Mouse (Mus musculus): Measurements from ENCODE around the gene Tgfb2. TPM values are rescaled to one million over a fixed set of nuclear protein-coding genes. Genes with fewer than 3 reads are reported as not detected.

Gene Tgfb2
- 10 to 100 TPM; 28.4 to 38.7 TPM for total RNA-seq (2021)
- long read RNA-seq, experiment 1, full-length matches to known transcripts: 24 of 30 reads
- long read RNA-seq, experiment 1, partial matches to known transcripts: 3 of 30 reads
- long read RNA-seq, experiment 1, other reads (novel, unspliced or antisense): 3 of 30 reads
- long read RNA-seq, experiment 2, full-length matches to known transcripts: 14 of 22 reads
- long read RNA-seq, experiment 2, partial matches to known transcripts: 2 of 22 reads
- long read RNA-seq, experiment 2, other reads (novel, unspliced or antisense): 6 of 22 reads

DNA sequence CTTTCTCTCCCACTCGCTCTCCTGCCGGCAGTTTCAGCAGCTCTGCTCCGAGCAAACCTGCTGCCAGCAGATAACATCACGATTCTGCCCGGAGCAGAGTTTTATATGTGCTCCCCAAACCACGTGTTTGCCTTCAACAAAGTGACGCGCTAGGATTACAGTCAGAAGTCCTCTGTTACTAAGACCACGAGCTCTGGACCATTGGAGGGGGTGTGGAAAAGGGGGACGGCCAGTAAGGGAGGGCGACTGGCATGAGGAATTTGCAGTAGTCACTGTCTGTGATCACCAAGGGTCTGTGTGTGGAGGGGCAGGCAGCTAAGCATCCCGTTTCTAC, at the start of gene Tgfb2:
Gene Tgfb2 (minus strand): TSS at position 75 of the 334 bp plus-strand sequence.
- DNase-seq: peak; percentile 46

DNA sequence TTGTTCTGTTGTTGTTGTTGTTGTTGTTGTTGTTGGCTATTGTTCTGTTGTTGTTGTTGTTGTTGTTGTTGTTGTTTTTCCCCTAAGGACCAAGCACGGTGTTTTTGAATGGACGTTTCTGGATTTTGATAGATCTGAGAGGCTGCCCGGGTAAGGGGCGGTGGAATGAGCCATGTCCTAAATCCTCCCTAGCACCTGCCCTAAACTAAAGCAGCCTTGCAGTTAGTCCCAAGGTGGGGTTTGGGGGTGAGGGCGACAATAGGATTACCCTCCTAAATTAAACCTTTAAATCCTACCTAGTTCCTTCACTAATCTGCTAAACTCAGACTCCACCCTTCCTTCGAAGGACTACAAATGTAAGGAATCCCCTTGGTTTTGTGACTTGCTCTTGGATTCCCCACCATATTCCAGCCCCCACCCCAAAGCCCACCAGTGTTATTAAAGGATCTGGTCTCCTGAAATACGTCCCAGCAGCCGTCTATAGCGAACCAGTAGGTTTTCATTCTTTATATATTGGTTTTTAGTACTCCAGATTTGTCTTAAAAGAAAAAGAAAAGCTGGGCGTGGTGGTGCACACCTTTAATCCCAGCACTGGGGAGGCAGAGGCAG, 44.0 kb upstream of the Tgfb2 start:
- no peak for DNase-seq

DNA sequence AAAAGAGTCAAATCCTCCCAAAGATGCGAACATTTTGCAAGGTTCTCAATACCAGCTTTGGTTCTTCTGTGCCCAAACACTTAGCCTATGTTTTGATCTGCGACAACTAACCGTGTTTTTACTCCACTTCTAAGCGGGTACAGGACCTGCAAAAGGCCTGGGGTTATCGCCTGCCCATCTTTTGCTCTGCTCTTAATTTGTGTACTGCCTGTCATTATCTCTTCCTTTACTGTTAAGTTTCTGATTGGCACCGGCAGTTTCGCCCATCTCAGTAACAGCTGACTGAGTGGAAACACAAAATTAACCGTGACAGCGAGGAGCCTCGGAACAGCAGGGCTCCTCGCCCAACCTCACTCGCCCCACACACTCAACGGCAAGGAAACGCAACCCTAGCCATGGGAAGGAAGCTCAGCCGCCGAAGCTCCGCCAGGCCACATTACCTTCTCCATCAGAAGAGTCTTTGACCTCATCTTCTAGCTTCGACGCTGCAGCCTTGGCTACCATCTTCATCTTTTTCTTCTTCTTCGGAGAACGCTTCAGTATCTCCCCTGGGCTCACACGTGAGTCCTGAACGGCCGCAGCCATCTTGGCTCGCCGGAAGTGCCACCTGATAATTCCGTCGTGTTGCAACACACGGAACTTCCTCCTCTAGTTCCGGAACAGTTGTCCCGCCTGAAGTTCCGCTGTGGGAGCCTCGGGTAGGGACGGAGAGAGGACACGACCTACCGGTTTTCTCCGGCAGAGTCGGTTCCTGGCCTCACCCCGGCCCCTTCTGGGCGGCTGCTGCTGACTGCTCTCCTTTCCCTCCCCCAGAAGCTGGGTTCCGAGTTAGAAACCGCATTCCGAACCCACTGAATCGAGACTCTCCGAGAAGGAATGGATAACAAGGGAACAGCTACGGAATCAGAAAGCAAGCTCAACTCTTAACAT, 43.2 kb upstream of the Tgfb2 start, which contains the start of gene Rrp15:
Gene Rrp15 (minus strand): TSS at position 635 of the 930 bp plus-strand sequence.
- DNase-seq: peak; percentile 81

DNA sequence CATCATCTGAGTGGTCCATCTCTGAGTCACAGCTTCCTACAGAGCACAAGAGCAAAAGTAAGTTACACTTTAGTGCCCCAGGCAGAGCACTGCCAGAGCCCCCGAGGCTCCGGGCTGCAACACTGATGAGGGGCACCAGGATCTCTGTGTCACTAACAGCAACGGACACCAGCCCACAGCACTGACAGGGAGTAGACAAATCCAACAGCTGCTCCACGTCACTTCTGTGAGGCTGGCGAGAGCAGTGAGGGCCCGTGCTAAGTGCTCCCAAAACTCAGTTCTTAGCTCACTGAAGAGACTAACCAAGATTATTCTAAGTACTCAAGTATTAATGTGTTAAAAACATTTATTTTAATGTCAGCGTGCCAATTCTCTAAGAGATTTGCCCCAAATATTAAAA, 34.0 kb upstream of the Tgfb2 start:
- no peak for DNase-seq

DNA sequence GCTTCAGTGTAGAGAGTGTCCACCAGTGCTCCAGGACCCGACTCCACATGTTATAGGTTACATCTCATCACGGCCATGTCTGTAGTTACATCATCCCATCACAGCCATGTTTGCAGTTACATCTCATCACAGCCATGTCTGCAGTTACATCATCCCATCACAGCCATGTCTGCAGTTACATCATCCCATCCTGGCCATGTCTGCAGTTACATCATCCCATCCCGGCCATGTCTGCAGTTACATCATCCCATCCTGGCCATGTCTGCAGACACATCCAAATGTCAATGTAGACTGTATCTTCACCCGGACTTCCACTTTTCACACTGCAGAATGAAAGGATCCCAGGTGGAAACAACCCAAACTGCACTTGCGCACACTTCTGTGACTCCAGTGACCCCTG, 29.7 kb upstream of the Tgfb2 start:
- no peak for DNase-seq

DNA sequence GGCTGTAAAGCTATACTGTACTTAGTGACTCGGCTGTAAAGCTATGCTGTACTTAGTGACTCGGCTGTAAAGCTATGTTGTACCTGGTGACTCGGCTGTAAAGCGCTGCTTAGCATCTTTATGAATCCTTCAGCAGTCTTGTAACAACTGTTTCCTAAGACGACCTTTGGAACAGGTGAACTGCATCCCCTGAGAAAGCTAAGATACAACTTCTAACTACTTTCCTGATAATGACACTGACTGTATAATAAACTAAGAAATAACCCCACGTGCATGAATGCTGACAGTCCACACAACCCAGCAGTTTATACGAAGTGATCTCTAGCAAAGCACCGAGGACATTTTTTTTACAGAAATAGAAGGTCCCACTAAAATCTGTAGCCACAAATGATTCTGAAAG, 27.3 kb upstream of the Tgfb2 start:
- no peak for DNase-seq

DNA sequence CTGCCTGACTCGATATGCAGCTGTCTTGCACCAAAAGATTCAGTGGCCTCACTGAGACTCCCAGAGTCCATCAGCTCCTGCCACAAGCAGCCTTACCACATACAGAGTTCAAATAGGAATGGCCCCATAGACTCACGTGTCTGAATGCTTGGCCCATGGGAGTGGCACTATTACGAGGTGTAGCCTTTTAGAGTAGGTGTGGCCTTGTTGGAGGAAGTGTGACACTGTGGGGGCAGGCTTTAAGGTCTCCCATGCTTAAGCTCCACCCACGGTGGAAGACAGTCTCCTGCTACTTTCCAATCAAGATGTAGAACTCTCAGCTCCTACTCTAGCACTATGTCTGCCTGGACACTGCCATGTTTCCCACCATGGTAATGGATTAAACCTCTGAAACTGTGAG, 23.0 kb upstream of the Tgfb2 start:
- no peak for DNase-seq

DNA sequence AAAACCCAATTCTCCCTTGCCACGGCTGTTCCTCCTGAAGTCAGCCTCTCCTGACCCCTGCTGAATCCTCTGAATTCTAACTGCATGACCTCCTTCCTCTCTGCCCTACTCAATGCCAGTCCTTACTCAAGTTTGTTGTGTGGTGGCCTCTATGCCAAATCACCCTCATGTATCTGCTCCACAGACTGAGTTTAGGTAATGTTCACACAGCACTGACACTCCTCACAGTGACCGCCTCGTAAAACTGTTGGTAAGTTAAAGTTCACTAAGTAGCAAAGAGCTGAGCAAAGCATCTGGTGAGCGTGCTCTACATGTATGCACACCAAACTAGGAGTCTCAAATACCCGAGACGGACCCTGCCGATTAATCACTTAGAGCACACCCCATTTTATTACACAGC, 20.3 kb upstream of the Tgfb2 start:
- no peak for DNase-seq

DNA sequence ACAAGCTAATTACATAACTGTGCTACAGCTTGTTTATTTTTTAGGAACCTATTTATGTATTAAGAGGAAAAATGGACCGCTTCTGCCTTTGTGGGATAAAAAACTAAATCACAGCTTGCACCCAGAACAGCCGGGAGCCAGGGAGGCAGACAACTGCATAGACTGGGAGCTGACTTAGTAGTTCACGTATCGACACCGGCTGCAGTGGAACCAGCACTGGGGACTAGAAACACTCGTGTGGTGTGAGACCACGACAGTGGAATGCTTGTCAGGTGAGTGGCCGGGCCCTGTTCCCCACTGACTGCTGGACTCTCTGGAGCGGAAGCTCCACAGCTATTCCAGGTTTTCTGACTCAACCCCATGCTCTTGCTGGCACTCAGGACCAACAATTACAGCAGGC, 16.5 kb upstream of the Tgfb2 start:
- DNase-seq: no peak

DNA sequence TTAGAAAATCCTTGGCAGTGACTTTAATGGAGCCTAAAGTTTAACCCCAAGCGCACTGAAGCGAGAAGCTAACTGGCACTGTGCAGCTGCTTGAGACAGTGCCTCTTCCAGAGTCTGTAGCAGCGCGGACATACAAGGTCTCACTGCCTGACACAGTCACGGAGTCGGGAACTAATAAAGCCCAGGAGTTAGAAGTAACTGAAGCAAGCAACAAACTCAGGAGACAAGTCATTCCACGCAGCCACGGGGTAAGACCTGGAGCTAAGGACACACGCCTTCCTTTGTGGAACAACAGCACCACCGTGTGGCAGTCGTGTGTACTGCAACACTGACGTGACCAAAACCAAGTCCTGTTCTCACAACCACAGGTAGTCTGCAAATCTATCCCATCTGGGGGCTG, 16.1 kb upstream of the Tgfb2 start:
- DNase-seq: peak; percentile 91

DNA sequence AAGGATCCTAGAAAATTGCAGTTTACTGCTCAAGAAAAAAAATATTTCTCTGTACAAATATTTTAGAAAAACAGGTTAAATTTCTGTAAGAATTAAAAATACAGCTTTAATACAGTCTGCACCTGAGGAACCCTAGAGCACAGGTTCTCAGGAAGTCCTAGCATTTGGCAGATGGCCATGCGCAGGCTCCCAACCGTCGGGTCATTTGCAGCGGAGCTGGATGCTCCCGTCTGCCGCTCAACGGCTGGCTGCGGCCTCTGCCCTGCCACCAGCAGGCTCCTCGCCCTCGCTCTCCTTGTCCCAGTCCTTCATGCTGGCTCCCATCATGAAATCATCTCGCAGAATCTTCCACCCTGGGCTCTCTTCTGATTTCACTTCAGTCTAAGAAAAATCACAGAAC, 15.4 kb upstream of the Tgfb2 start:
- no peak for DNase-seq

DNA sequence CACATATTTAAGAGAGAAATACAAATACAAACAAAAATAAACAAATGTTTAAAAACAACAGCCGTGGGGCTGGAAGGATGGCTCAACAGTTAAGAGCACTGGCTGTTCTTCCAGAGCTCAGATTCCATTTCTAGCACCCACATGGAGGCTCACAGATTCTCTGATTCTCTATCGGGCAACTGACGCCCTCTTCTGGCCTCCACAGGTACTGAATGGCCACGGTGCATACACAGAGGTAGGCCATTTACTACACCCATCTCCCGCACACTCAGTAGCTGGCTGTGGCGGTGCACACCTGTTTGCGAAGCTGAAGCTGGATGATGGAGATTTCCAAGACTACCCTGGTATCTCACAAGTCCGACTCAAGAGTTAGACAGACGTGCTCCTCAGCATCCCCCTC, 13.9 kb upstream of the Tgfb2 start:
- DNase-seq: no peak

DNA sequence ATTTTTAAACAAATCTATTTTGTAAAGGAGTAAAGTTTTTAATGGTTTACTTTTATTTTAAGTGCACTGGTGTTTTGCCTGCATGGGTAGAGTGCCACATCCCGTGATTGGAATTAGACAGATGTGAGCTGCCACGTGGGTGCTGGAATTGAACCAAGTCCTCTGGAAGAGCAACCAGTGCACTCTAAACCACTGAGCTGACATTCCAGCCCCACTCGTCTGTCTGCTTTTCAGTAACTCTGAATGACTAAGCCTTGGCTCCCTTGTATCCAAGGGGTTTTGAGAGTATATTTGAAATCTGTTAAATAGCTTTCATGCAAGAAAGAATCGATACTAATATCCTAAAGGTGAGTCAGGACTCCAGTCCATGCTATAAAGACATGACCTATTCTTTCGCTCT, 13.1 kb upstream of the Tgfb2 start:
- DNase-seq: no peak

DNA sequence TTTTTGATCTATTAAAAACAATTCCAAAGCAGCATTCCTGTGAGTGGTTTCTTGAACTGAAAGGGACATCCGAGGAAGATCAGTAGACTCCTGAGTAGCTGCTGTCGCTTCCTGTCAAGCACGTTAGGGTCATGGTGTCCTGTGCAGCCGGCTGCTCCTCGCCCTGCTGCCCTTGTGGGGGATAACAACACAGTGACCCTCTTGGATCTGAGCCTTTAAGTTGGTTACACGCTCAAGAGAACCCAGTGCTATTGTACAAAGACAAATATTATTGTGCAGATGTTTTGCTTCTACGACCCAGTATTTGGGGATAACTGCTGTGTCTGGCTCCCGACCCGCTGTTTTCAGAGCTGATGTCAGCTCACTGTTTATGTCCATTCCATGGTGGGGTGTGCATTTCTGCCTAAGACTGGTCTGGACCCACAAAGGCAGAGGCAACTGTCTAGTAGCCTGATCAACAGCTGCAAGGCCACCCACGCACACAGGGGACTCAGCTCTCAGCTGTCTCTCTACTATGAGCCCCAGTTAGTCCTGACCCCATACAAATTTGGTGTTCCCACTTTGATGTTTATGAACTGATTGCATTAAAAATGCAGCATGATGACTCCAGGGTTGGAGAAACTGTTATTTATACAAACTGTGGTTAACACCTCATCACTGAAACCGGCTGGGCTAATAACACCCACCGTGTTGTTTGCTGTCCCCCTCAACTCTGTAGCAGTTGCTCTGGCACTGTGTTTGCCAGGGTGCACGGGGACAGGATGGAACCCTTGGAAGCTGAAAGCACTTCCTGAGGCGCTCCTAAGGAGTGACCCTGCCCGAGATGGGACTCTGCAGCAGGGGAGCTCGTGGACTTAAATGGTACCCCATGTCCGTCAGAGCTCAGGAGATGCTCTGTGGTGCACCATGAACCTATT, 9.4 kb upstream of the Tgfb2 start:
- DNase-seq: no peak

DNA sequence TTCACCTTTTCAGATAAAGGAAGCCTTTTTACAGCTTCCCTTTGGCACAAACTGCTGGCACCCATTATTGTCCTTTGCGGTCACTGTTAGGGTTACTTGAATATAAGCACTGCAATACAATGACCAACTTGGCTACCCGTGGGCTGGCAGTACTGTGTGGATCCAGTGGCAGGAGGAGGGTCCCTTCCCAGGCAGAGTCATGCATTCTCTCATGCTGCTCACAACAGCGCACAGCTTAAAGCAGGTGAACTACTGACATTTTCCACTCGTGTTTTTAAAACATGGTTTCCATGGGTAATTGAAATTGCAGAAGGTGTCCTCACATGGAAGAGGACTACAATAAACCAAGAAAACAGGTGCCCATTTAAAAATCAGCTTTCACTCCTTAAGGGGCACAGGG, 8.4 kb upstream of the Tgfb2 start:
- no peak for DNase-seq

DNA sequence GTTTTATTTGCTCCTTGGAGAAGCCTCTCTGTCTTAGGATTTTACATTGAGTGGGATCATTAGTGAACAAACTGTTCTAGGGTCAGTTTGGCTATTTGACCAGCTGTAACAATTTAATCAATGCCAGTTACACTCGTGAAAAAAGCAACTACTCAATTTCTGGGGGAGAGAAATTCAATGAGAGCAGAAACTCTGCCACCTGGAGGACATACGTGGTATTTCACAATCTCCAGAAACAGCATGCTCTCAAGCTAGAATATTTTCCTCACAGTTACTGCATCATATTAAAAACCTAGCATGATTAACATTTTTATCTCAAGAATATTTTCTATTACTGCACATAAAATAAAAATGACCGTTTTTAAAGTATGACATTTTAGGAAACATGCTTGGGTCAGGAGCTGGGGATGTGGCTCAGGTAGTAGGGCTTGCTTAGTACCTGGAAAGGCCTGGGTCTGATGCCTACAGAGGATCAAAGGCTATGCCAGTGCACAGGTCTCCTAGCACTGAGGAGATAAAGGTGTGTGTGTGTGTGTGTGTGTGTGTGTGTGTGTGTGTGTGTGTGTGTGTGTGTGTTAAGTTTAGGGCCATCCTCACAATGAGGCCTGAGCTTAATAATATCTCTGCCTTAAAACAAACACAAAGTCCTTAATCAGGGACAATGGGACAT, 7.1 kb upstream of the Tgfb2 start:
- DNase-seq: peak; percentile 32

DNA sequence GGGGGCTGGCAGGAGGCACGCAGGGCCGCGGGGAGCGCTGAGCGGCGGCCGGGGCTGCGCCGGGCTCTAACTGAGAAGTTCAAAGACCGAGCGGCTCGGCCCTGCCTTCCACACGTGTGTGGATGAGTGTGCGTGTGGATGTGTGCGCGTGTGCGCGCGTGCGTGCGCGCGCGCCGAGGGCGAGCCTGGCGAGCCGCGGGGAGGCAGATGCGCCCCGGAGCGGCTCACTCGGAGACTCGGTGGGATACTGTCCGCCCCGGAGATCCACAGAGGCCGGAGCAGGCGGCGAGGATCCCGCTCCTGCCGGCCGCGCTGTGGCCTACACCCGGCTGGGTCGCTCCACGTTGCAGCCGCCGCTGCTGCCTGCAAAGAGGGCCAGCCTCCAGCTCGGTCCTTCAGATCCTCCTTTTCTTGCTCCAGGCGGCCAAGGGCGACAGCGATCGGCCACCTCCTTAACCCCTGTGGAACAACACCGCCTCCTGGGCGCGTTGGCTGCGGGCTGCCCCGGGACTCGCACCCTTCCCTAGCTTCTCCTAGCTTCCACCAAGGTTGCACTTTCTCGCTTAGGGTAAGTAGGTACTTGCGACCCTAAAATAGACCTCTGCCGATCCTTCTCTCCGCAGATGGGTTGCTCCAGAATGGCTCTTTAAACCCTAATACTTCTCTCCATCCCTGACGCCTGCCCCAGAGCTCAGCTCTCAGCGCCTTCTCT, 430 bp downstream of the Tgfb2 start:
- peak; percentile 78 for DNase-seq

DNA sequence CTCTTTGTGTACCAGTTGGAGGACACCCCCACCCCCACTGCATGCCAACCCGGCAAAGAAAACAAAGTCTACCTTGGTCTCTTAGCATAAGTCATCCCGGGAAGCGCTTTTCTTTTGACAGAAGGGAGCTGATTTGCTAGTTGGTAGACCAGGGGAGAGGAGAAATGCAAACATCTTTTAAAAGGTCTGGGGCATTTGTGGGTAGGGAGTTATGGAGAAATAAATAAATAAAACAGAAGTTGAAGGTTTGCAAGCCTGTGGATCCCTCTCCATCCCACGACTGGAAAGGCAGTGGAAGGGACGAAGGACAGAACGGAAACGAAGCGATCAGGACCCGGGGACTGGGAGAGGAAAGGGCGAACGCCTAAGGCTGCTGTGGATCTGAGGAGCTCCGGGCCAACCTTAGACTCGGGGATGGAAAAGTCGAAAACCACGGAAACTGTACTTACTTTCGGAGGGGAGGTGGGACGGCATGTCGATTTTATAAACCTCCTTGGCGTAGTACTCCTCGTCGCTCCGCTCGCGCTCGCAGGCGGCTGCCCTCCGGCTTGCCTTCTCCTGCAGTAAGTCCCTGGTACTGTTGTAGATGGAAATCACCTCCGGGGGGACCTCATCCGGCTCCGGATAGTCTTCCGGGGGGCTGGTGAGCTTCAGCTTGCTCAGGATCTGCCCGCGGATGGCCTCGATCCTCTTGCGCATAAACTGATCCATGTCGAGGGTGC, 1.6 kb downstream of the Tgfb2 start:
- DNase-seq: peak; percentile 41

DNA sequence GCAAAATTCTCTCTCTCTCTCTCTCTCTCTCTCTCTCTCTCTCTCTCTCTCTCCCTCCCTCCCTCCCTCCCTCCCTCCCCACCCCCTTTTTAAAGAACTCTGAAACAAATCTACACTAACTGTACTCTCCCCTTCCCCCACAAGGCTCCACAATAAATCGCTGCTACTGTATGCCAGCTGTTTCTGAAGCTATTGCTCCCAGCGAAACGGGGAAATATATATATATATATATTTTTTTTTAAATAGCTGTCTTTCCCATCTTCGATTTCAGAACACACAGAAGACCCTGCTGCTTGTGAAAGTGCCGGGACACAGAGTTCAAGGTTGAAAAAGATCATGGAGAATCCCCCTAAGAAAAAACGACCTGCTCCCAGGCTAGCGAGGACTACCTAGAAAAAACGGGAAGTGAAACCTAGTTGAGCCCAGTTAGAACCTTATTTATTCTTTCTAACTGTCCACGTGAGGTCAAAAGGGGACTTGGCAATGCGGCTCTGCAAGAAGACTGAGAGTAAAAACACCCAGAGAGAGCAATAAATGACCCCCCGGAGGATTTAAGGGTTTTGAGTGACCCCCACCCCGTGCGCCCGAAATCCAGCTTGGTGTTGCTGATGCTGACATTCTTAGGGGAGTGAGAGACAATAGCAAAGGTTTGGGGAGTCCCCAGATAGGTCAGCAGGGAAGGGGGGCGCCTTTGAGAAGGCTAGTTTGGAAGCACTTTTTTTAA, 2.4 kb downstream of the Tgfb2 start:
- peak; percentile 16 for DNase-seq
